Mouse (Mus musculus): ENCODE results near the gene Rasgrp4. TPM values are rescaled to one million over a fixed set of nuclear protein-coding genes. Genes with fewer than 3 reads are reported as not detected.
A peak's percentile ranks its signal among the peaks of the same experiment; 100 is the strongest.

The Rasgrp4 gene
- polyA plus RNA-seq, 1 experiment from 2014 or later: 1.7 TPM

- no peak for ATAC-seq
Observed at GRCm38 (mm10) chr7:29167656-29168055, 33.0 kb downstream of the Rasgrp4 start.

DNA sequence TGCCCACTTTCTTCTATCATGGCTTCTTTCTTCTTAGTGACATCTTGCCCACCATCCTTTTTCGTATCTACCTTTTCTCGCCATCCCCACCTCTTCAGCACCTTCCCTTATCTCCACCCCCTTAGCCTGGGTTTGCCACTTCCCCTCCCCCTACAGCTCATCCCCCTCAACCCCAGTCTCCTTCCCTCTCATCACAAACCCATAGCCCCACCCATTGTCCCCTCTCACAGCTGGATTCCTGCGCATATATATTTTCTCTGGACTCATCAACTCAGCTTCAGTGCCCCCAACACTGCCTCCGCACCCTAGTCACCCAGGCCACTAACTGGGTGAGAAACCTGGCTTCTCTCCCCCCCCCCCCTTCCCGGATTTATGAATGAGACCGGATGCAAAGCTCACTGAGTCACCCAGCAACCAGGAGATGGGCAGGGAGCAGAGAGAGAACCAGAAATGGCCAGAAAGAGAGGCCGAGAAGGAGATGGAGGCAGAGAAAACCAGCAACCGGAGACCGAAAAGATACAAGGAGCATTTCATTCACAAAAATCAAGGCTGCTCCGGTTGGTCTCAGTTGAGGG, 33.6 kb downstream of the Rasgrp4 start:
- TF ChIP-seq EP300 (IDR thresholded peaks at IDR 0.05; ENCODE audit: low read depth) (no peak), CTCF (IDR thresholded peaks at IDR 0.05; ENCODE audit: low read depth) (no peak)
- H3K36me3 ChIP-seq (replicated peaks; ENCODE audit: insufficient read depth, low read length): no peaks in the 10 kb centered on the region
- H3K4me3 ChIP-seq (ENCODE audit: low read depth, low read length): no peak overlapping the region
- DNase-seq (no peak), ATAC-seq (no peak)
- H3K4me1 ChIP-seq (ENCODE audit: insufficient read depth): peaks cover 27% of the 10 kb centered on the region
- no peak overlapping the region for H3K4me2 ChIP-seq (ENCODE audit: low read depth, low read length)
- 22% methylated on average over 10 of the region's 10 CpGs for WGBS (ENCODE audit: insufficient replicate concordance)
- no peaks in the 10 kb centered on the region for H3K9me3 ChIP-seq (ENCODE audit: low read length)
- H3K9ac ChIP-seq (replicated peaks): no peak overlapping the region
- peaks cover 48% of the 10 kb centered on the region for H3K27me3 ChIP-seq (ENCODE audit: insufficient read depth, low read length)
- no peak overlapping the region for H3K27ac ChIP-seq (ENCODE audit: low read depth)

More at GRCm38 (mm10) chr7:29167656-29168055, 33.0 kb downstream of the Rasgrp4 start:
- Histone ChIP-seq H3K4me3 (ENCODE audit: low read depth, low read length) (no peak overlapping the region), H3K4me1 (ENCODE audit: insufficient read depth) (peaks cover 30% of the 10 kb centered on the region), H3K4me2 (ENCODE audit: low read depth, low read length) (no peak overlapping the region), H3K9ac (replicated peaks) (no peak overlapping the region), H3K9me3 (ENCODE audit: low read length) (no peaks in the 10 kb centered on the region), H3K27ac (ENCODE audit: low read depth) (no peak overlapping the region), H3K27me3 (ENCODE audit: insufficient read depth, low read length) (peaks cover 45% of the 10 kb centered on the region), H3K36me3 (replicated peaks; ENCODE audit: insufficient read depth, low read length) (no peaks in the 10 kb centered on the region)
- 49% methylated on average over 18 of the region's 19 CpGs for WGBS (ENCODE audit: insufficient replicate concordance)
- no peak for DNase-seq
- no peak for TF ChIP-seq CTCF (IDR thresholded peaks at IDR 0.05; ENCODE audit: low read depth)
- TF ChIP-seq EP300 (IDR thresholded peaks at IDR 0.05; ENCODE audit: low read depth): no peak

- Histone ChIP-seq H3K4me2 (ENCODE audit: low read depth, low read length) (peak overlapping the region; percentile 84), H3K4me1 (ENCODE audit: insufficient read depth) (peaks cover 27% of the 10 kb centered on the region), H3K9ac (replicated peaks) (no peak overlapping the region), H3K4me3 (ENCODE audit: low read depth, low read length) (peak overlapping the region; percentile 54), H3K27ac (ENCODE audit: low read depth) (no peak overlapping the region), H3K9me3 (ENCODE audit: low read length) (no peaks in the 10 kb centered on the region), H3K36me3 (replicated peaks; ENCODE audit: insufficient read depth, low read length) (peaks cover 5% of the 10 kb centered on the region), H3K27me3 (ENCODE audit: insufficient read depth, low read length) (peaks cover 48% of the 10 kb centered on the region)
- ATAC-seq (no peak), DNase-seq (no peak)
- TF ChIP-seq CTCF (IDR thresholded peaks at IDR 0.05; ENCODE audit: low read depth) (no peak), EP300 (IDR thresholded peaks at IDR 0.05; ENCODE audit: low read depth) (no peak)
- 3% methylated on average over 13 of the region's 14 CpGs for WGBS (ENCODE audit: insufficient replicate concordance)
Observed at GRCm38 (mm10) chr7:29168791-29169230, 34.2 kb downstream of the Rasgrp4 start.

- DNase-seq (peak; percentile 53), ATAC-seq (peak; percentile 40)
- TF ChIP-seq EP300 (IDR thresholded peaks at IDR 0.05; ENCODE audit: low read depth) (no peak), CTCF (IDR thresholded peaks at IDR 0.05; ENCODE audit: low read depth) (no peak)
- H3K4me2 ChIP-seq (ENCODE audit: low read depth, low read length): peak overlapping the region; percentile 84
- H3K4me1 ChIP-seq (ENCODE audit: insufficient read depth): peaks cover 27% of the 10 kb centered on the region
- WGBS (ENCODE audit: insufficient replicate concordance): under 1% methylated on average over 31 of the region's 39 CpGs
- H3K27ac ChIP-seq (ENCODE audit: low read depth): no peak overlapping the region
- H3K4me3 ChIP-seq (ENCODE audit: low read depth, low read length): peak overlapping the region; percentile 54
- peaks cover 11% of the 10 kb centered on the region for H3K36me3 ChIP-seq (replicated peaks; ENCODE audit: insufficient read depth, low read length)
- no peaks in the 10 kb centered on the region for H3K9me3 ChIP-seq (ENCODE audit: low read length)
- no peak overlapping the region; the same call in 1 of the 2 replicates for H3K9ac ChIP-seq (replicated peaks)
- peaks cover 48% of the 10 kb centered on the region for H3K27me3 ChIP-seq (ENCODE audit: insufficient read depth, low read length)
Observed at GRCm38 (mm10) chr7:29169231-29170065, 34.8 kb downstream of the Rasgrp4 start.

DNA sequence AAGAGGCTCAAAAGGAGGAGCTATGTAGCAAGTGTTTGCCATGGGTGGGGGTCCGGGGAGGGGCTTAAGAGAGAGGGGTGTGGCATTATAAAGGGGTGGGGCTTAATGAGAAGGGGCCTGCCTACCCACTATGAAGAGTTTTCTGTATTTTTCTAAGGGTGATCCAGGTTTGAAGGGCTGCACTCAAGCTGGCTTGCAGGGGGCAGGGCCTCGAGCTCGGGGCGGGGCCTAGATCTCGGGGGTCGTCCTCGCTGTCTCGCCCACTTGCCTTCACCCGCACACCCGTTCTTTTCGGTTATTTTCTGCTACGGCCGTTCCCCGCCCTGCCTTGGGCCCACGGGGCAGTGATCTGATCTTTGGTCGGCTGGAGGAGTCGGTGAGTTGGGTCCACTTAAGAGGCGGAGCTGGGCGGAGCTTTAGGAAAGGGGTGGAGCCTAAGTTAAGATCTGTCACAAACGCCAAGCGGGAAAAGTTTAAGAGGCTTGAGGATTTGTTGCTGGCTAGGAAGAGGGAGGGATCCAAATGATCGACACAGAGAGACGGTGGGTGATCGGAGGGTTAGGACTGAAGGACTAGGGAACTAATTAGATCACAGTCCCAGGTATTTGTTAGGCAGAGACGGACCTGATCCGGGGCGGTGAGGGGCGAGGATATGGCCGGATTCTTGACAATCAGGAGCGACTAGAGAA, 35.6 kb downstream of the Rasgrp4 start, which contains the start of the genes Ggn and Spred3:
Gene Ggn, plus strand, starts transcription at position 145 of the 689 bp plus-strand sequence.
Gene Spred3, minus strand, starts transcription at position 346 of the 689 bp plus-strand sequence.
- ATAC-seq: peak; percentile 51
- H3K9me3 ChIP-seq (ENCODE audit: low read length): no peaks in the 10 kb centered on the region
- DNase-seq: peak; percentile 75
- H3K4me2 ChIP-seq (ENCODE audit: low read depth, low read length): peak within 1 kb of the TSS; percentile 84
- H3K4me3 ChIP-seq (ENCODE audit: low read depth, low read length): peak within 1 kb of the TSS; percentile 54
- H3K27me3 ChIP-seq (ENCODE audit: insufficient read depth, low read length): peaks cover 48% of the 10 kb centered on the region
- H3K36me3 ChIP-seq (replicated peaks; ENCODE audit: insufficient read depth, low read length): peaks cover 18% of the 10 kb centered on the region
- WGBS (ENCODE audit: insufficient replicate concordance): under 1% methylated on average over 30 of the region's 30 CpGs
- H3K4me1 ChIP-seq (ENCODE audit: insufficient read depth): peaks cover 27% of the 10 kb centered on the region
- no peak within 1 kb of the TSS for H3K27ac ChIP-seq (ENCODE audit: low read depth)
- TF ChIP-seq CTCF (IDR thresholded peaks at IDR 0.05; ENCODE audit: low read depth) (no peak), EP300 (IDR thresholded peaks at IDR 0.05; ENCODE audit: low read depth) (no peak)
- H3K9ac ChIP-seq (replicated peaks): peak within 1 kb of the TSS; percentile 46
